Mouse (Mus musculus) embryonic stem cell, embryonic (primary cell): Measurements from ENCODE around the gene Itgb1bp1.

Experiments used
- CTCF ChIA-PET, 4 experiments: fragments of 300-600 bp in 2 of 4; fragments of 350-600 bp in 2 of 4; sonication (Branson Sonifier 250); formaldehyde crosslinking; loops; one replicate each; lab custom pipeline; 2022; ENCODE audit warnings: inconsistent platforms in 2 of 4; lab: Charles Lee
- POLR2A ChIA-PET, 4 experiments: fragments of 300-600 bp in 2 of 4; fragments of 350-600 bp in 2 of 4; sonication (Branson Sonifier 250); formaldehyde crosslinking; loops; one replicate each; lab custom pipeline; 2022; ENCODE audit warnings: antibody characterized with exemption in 4 of 4, inconsistent platforms in 1 of 4; lab: Charles Lee

The Itgb1bp1 gene

DNA sequence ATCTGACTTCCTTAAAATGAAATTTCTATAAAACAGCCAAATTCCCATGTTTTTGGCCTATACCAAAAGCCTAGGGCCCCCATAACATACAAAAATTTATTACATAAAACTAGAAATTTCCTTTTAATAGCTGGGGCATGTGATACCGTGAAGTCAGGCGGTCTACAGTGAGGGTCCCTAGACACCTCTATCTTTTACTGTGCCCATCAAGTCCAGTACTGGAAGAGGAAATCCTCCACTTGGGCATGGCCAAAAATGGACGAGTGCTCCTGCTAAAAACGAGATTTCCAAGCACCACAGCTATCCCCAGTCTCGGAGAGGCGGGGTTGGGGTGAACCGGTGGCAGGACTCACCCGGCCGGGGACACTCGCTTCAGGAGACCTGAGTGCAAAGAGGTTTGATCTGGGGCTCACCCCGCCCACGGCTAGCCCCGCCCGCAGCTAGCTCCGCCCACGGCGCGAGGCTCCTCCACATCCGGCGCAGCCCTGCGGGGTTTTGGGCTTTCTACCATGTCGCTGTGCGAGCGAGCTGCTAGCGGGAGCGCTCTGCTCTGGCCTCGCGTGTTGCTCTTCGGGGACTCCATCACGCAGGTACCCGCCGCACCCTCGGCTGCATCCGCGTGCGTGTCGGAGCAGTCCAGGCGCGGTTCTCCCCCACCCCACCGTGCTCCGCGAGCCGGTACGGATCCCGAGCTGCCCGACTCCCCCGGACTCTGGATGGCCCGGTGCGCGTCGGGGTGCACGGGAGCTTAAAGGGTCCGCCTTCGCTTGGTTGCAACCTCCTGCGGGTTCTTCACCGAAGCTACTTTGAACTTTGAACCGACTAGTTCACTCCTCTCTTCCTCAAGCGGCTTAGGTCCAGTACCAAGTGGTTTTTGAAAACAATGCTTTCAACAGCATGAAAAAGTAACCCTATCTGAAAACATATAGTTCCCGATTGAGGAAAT is 30.1 kb upstream of the Itgb1bp1 start, which contains the start of gene Iah1:
Gene Iah1, plus strand, starts transcription at position 467 of the 946 bp plus-strand sequence.
- ChIA-PET CTCF (interaction anchor here in 3 of 4 experiments (0.5 to 1.5 kb wide), 8 partner anchors 9 to 205 kb away, joined by 3 to 4 read pairs (median 3); partner anchors contain the start of gene Itgb1bp1 (in 1 of the 3)), POLR2A (interaction anchor here in 3 of 4 experiments (0.5 to 8.7 kb wide), 55 partner anchors 10 to 253 kb away, joined by 3 to 78 read pairs (median 4); partner anchors contain the start of genes Itgb1bp1 (in 3 of the 3), Cpsf3 (in 2 of the 3), Ywhaq (in 2 of the 3) and Adam17 (in 1 of the 3))

DNA sequence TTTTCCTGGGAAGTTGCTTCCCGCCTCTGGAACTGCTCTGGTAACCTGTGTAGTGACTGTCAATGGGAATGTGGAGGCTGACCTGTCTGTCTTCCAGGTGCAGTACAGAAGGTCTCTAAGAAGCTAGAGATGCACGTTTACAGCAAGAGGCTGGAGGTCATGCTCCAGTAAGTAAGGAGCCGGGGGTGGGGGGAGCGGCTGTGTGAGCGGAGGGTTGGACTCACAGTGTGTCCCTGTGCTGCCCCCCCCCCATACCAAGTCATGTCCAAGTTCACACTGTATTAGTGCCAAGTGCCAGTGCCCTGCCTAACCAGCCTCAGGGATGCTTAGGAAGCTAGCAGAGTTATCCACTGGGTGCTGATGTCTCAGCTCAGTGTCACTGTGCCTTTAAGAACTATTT is 26.1 kb upstream of the Itgb1bp1 start:
- POLR2A ChIA-PET: interaction anchor here in 2 of 4 experiments (0.9 to 8.7 kb wide), 7 partner anchors 8 to 50 kb away, joined by 3 to 78 read pairs (median 4); partner anchors contain the start of genes Cpsf3 (in 1 of the 2) and Itgb1bp1 (in 1 of the 2)
- CTCF ChIA-PET: no interaction called here

DNA sequence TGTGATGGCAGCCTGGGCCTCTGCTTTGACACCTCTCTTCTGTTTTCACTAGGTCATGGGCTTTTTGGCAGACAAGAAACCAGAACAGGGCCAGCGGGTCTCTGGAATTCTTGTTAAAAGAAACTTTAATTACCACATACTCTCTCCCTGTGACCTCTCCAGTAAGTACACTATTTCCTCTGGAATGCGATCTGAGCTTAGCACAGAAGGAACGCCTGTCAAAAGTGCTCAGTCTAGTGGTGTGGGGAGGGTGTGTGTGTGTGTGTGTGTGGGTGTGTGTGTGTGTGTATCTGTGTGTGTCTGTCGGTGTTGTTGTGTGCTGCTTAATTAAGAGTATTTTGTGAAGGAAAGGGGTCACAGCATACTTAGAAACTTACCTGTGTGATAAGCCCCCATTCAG is 20.6 kb upstream of the Itgb1bp1 start:
- CTCF ChIA-PET: interaction anchor here in 2 of 4 experiments (0.5 to 1.6 kb wide), 3 partner anchors 12 to 109 kb away, joined by 3 to 8 read pairs (median 6); no protein-coding TSS in a partner anchor
- POLR2A ChIA-PET: interaction anchor here in 3 of 4 experiments (1.3 to 3.7 kb wide), 4 partner anchors 10 to 25 kb away, joined by 3 to 47 read pairs (median 9); partner anchors contain the start of genes Cpsf3 (in 1 of the 3), Iah1 (in 1 of the 3) and Itgb1bp1 (in 1 of the 3)

DNA sequence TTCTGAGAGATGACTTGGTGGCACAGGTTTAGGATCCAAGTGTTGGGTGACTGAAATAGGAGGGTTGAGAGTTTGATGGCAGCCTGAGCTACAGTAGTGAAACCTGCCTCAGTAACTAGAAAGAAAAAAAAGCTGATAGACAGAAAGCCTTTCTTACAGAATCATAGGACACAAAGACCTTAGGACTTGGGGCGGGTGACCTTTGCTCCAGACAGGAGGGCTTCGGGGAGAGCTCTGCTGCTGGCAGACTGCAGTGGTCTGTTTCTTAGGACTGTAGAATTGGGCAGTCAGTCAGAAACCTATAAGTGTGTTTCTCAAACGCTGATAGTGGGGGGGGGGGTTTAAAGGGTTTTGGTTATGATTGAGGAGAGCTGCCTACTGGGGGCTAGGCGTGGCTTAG is 19.7 kb upstream of the Itgb1bp1 start:
- POLR2A ChIA-PET: interaction anchor here (0.6 to 3.7 kb wide), 13 partner anchors 11 to 170 kb away, joined by 3 to 47 read pairs (median 3); partner anchors contain the start of genes Cpsf3 (in 1 of the 4), Iah1 (in 1 of the 4) and Itgb1bp1 (in 1 of the 4)
- CTCF ChIA-PET: interaction anchor here in 2 of 4 experiments (0.6 to 1.6 kb wide), 5 partner anchors 12 to 70 kb away, joined by 3 to 6 read pairs (median 4); partner anchors contain the start of gene Adam17 (in 1 of the 2)

DNA sequence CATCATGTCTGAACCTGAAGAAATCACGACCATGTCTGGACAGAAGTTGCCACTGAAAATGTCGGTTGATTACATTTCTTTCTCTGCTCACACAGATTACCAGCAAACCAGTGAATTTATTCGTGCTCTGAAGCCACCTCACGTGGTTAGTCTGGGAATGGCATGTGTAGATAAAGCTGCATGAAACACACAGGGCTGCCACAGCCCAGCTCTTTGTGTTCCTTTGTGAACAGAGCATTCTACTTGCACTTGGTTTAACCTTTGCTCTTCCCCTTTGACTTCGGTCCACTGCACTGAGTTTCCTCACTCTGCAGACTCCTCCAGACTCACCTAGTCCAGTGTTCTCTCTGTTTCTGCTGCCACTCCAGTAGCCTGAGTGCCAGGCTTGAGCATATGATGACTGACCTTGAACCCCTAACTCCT is 16.3 kb upstream of the Itgb1bp1 start:
- ChIA-PET CTCF (interaction anchor here in 2 of 4 experiments (0.6 to 1.0 kb wide), 2 partner anchors 16 to 25 kb away, joined by 3 read pairs; no protein-coding TSS in a partner anchor), POLR2A (interaction anchor here in 2 of 4 experiments (0.9 to 3.8 kb wide), 10 partner anchors 8 to 71 kb away, joined by 3 to 13 read pairs (median 4); partner anchors contain the start of genes Adam17 (in 1 of the 2), Cpsf3 (in 1 of the 2), Iah1 (in 1 of the 2) and Itgb1bp1 (in 1 of the 2))

DNA sequence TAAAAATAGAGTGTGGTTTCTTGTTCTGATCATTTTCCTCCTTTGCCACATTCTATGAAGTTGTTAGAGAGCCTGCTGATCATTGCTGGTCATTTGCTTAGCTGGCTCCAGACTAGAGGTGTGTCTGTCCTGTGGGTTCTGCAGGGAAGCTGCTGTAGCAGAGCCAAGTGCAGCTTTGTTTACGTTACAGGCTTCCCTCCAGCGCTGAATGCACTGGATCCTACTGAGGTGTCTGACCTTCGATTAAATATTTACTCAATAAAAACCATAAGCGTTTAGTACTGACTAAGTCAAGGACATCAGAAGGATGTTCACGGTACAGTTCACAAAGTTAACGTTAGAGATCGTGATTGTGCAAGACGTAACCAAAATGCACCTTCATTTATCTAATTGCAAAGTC is 15.8 kb upstream of the Itgb1bp1 start:
- POLR2A ChIA-PET: interaction anchor here in 3 of 4 experiments (0.9 to 3.8 kb wide), 11 partner anchors 9 to 72 kb away, joined by 3 to 13 read pairs (median 3); partner anchors contain the start of genes Adam17 (in 2 of the 3), Iah1 (in 2 of the 3), Cpsf3 (in 1 of the 3) and Itgb1bp1 (in 1 of the 3)
- CTCF ChIA-PET: interaction anchor here in 2 of 4 experiments (0.6 to 1.0 kb wide), 2 partner anchors 16 to 26 kb away, joined by 3 read pairs; no protein-coding TSS in a partner anchor

DNA sequence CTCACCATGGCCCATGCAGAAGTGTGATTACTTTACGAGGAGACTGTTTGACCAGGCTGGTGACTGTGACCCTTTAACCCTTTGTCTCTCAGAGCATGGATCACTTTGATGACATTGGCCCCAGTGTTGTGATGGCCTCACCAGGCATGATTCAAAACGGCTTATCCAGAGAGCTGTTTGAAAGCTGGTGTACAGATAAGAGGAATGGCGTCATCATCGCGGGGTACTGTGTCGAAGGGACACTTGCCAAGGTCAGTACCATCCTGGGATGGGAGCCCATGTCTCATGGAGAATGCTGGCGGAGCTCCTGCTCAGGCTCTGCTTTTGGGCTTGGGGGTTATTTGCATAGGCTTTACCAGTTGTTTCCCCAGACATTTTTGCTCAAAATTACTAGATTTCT is 15.2 kb upstream of the Itgb1bp1 start:
- ChIA-PET CTCF (interaction anchor here in 2 of 4 experiments (0.7 to 1.0 kb wide), 2 partner anchors 17 to 67 kb away, joined by 3 to 7 read pairs; no protein-coding TSS in a partner anchor), POLR2A (interaction anchor here in 3 of 4 experiments (1.0 to 3.8 kb wide), 8 partner anchors 9 to 71 kb away, joined by 3 to 13 read pairs (median 4); partner anchors contain the start of genes Iah1 (in 2 of the 3), Adam17 (in 1 of the 3), Cpsf3 (in 1 of the 3) and Itgb1bp1 (in 1 of the 3))

DNA sequence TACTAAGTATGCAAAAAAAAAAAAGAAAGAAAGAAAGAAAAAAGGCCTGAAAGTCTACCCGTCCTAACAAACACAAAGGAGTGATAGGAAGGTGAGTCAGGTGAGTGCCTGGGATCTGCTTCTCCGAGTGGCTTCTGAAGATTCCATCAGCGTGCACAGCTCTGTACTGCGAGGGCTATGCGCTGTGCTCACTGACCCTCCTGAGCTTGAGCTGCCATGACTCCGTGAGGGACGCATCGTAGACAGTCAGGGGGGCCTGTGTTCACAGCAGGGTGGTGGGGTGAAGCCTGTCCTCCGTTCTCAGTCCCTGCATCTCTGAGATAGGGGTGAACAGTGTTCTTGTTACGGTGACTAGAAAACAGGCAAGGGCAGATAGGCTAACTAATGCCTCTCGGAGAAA is 12.8 kb upstream of the Itgb1bp1 start:
- CTCF ChIA-PET: no interaction called here
- POLR2A ChIA-PET: interaction anchor here in 2 of 4 experiments (0.7 to 1.9 kb wide), 4 partner anchors 12 to 170 kb away, joined by 3 to 7 read pairs (median 5); partner anchors contain the start of gene Itgb1bp1 (in 1 of the 2)

DNA sequence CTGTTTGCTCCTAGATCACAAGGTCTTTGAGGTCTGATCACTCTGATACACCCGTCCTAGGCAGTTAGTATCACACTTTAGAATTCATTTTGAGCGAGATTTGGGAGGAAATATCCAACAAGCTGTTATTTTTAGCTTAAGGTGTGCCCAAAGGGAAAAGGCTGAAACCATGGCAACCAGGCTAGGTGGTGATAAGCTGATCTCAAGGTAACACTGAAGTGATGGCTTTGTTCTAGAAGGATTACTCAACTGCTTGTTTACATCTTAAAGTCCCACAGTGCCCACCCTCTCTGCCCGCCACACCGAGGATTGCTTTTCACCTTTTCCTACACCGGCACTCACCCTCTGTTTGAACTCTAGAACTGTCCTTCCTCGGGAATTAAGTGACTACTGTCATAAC is 3.6 kb upstream of the Itgb1bp1 start:
- CTCF ChIA-PET: no interaction called here
- POLR2A ChIA-PET: interaction anchor here in 3 of 4 experiments (0.6 to 8.2 kb wide), 14 partner anchors 12 to 177 kb away, joined by 3 to 78 read pairs (median 4); partner anchors contain the start of genes Iah1 (in 2 of the 3) and Ywhaq (in 1 of the 3)

DNA sequence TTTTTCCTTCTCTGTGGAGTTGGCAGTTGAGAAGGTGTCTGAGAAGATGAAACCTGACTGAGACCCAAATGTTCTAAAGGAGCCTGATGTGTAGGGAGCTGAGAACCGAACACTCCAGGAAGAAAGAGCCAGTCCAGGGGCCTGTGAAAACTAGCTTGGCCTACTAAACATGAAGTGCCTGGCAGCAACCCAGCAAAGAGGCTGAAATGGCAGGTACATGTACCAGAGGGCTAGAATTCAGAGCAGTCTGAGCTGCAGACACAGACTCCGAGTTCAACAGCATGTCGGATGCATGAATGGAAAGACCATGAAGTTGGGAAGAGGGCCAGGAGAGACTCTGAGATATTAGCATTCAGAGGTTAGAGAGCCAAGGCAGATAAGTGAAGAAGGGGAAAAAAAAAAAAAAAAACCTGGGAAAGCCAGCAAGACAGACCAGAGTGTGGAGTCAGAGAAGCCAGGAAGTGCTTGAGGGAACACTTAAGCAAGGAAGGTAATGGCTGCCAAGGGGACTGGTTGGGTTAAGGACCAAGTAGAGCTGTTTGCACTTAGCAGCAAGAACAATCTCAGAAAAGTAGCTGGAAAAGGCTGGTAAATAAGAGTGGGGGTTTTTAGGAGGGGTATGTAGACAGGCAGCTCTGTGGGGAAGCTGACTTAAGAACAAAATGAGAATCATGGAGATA is 2.8 kb upstream of the Itgb1bp1 start:
- POLR2A ChIA-PET: interaction anchor here in 2 of 4 experiments (1.1 to 8.2 kb wide), 15 partner anchors 13 to 176 kb away, joined by 3 to 78 read pairs (median 5); partner anchors contain the start of genes Iah1 (in 2 of the 2) and Ywhaq (in 2 of the 2)
- CTCF ChIA-PET: no interaction called here

DNA sequence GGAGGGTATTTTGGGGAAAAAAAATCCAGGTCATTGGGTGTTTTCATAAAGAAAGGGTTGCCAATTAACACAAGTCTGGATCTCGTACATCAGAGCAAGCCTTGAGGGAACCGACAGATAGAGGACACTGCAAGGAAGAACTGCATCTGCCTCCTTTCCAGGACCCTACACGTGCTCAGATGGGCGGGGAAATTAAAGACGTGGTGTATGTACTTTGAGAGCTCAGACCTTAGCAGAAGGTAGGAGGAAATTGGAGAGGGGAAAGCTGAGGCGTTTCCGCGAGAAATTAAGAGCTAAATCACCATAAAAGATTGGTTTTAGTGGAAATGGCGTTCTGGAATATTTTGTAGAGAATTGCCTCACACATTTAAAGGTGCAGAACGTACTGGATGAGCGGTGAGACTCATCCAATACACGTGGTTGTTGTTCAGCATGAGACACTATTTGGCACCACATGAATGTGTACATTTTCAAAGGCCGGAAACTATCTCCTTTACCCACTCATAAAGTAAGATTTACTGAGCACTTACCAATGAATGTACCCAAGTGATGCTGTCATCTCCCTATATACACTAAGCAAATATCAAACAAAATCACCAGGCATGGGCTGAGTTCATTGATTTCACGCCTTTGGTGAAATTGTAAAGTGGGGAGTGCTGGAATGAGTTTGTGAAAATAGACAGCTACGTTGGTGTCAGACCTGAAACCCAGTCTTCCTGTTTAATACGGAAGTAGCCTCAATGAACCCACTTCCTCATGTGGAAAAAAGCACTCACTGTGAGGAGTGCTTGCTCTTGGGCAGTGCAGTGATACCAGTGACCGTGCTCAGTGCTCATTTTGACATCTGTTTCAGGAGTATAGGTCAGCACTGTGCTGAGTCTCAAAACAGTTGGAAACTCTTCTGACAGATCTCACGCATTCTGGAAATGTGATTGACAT is 897 bp upstream of the Itgb1bp1 start:
- CTCF ChIA-PET: interaction anchor here in 1 of 4 experiments (1.1 to 1.7 kb wide), 3 partner anchors 29 to 86 kb away, joined by 3 to 5 read pairs (median 4); partner anchors contain the start of genes Adam17 and Iah1

DNA sequence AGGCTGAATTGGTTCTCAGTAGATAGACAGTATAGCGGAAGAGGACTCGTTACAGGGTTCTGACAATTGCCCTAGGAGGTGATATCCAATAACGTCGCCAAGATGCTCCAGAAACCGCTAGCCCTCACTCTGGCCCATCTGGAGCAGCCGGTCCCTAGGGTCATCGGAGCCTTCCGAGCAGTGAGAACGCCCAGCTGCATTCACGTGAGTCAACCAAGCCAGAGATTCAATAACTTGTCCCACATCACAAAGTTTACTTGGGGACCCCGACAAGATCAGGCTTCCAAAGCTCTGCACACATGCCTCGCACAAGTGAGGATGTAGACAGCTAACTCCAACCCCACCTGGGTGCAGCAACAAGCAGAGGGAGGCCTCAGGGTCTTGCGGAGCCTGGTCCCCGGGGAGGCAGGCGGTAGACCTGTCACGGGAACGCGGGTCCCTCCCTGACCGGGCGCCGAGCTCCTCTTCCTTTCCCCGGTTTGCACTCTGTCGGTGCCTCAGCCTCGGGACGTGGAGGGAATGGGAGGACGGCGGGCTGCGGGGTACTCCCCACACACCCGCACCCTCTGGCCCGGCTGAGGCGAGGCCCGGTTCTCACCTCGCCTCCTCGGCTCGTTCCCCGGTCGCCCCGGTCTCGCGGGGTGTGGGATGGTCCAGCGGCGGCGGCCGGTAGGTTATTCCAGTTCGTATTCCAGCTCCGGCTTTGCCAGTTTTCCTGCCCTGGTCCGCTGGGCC is 409 bp downstream of the Itgb1bp1 start:
- POLR2A ChIA-PET: interaction anchor here in 3 of 4 experiments (0.6 to 8.2 kb wide), 55 partner anchors 8 to 371 kb away, joined by 3 to 78 read pairs (median 4); partner anchors contain the start of genes Iah1 (in 3 of the 3), Ywhaq (in 3 of the 3) and Adam17 (in 2 of the 3)

More for the DNA sequence above, 897 bp upstream of the Itgb1bp1 start:
- POLR2A ChIA-PET: interaction anchor here in 3 of 4 experiments (0.6 to 8.2 kb wide), 48 partner anchors 8 to 373 kb away, joined by 3 to 78 read pairs (median 5); partner anchors contain the start of genes Iah1 (in 3 of the 3), Ywhaq (in 3 of the 3) and Adam17 (in 1 of the 3)

DNA sequence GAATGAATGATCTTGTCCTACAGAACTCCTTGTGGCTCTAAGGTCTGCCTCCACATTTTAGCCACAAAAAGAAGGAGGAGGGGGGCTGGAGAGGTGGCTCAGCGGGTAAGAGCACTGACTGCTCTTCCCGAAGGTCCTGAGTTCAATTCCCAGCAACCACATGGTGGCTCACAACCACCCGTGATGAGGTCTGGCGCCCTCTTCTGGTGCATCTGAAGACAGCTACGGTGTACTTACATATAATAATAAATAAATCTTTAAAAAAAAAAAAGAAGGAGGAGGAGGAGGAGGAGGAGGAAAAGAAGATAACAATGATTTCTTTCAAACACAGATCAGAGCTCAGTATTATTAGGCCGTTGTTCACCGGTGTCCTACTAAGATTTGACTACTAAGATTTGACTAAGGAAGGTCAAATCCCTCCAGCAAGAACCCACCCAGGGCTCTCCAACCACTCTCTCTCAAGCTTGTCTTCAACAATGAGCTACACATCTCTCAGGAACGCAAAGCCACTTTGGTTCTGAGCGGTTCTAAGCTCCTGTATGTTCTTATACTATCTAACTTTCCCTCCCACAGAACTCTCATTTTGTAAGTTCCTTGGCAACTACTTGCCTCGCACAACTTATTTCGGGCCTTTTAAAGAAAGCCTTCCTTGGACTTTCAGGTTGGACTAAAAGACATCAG is 1.2 kb downstream of the Itgb1bp1 start, which contains the start of gene Cpsf3:
Gene Cpsf3, plus strand, starts transcription at position 631 of the 681 bp plus-strand sequence.
- POLR2A ChIA-PET: interaction anchor here in 2 of 4 experiments (0.8 to 8.2 kb wide), 18 partner anchors 10 to 151 kb away, joined by 3 to 78 read pairs (median 12); partner anchors contain the start of genes Iah1 (in 2 of the 2), Ywhaq (in 2 of the 2) and Adam17 (in 1 of the 2)
- CTCF ChIA-PET: interaction anchor here in 2 of 4 experiments (0.9 to 1.3 kb wide), 4 partner anchors 20 to 172 kb away, joined by 3 to 5 read pairs (median 4); no protein-coding TSS in a partner anchor

More for the DNA sequence above, 409 bp downstream of the Itgb1bp1 start:
- CTCF ChIA-PET: interaction anchor here in 3 of 4 experiments (0.6 to 1.7 kb wide), 13 partner anchors 8 to 208 kb away, joined by 3 to 5 read pairs (median 4); partner anchors contain the start of genes Adam17 (in 1 of the 3) and Iah1 (in 1 of the 3)
